Mouse (Mus musculus) heart, adult 2 months (tissue): ENCODE measurements around the gene Tesmin. TPM values are rescaled to one million over a fixed set of nuclear protein-coding genes. Genes with fewer than 3 reads are reported as not detected.

Experiments used
- DNase-seq, 2 experiments: peaks; one replicate each; pipeline ENCODE4 v3.0.0; 2021
- H3K27ac ChIP-seq: fragments of 200-600 bp; 2 replicates; pipeline ENCODE4 v1.8.1; 2022
- H3K27me3 ChIP-seq: fragments of 200-500 bp; 2 replicates; pipeline ENCODE4 v1.6.1; 2012; ENCODE audit warnings: mild to moderate bottlenecking, low read length, inconsistent platforms, mixed read lengths; ENCODE audit not compliant: control insufficient read depth, insufficient read depth
- H3K36me3 ChIP-seq: fragments of 200-500 bp; 2 replicates; pipeline ENCODE4 v1.6.1; 2012; ENCODE audit warnings: low read length, inconsistent platforms; ENCODE audit not compliant: control insufficient read depth, insufficient read depth
- H3K4me1 ChIP-seq: fragments of 200-500 bp; 2 replicates; pipeline ENCODE4 v1.6.1; 2011; ENCODE audit warnings: low read length; ENCODE audit not compliant: control insufficient read depth, insufficient read depth
- H3K4me3 ChIP-seq: fragments of 200-600 bp; 2 replicates; pipeline ENCODE4 v1.8.1; 2022
- H3K79me2 ChIP-seq: fragments of 200-500 bp; replicated peaks from 2 replicates; pipeline ENCODE4 v1.6.1; 2012; ENCODE audit warnings: mild to moderate bottlenecking, inconsistent platforms, low read length, moderate library complexity, mixed read lengths; ENCODE audit not compliant: control insufficient read depth, insufficient read depth
- H3K9ac ChIP-seq: fragments of 200-500 bp; 2 replicates; pipeline ENCODE4 v1.6.1; 2012; ENCODE audit warnings: low read depth, mild to moderate bottlenecking, control low read depth, inconsistent platforms, low read length, mixed read lengths
- CTCF ChIP-seq: fragments of 200-600 bp; IDR thresholded peaks from 2 replicates; pipeline ENCODE4 v1.8.1; 2022; ENCODE audit warnings: antibody characterized with exemption, mild to moderate bottlenecking, moderate library complexity
- EP300 ChIP-seq: fragments of 200-500 bp; IDR thresholded peaks from 2 replicates; pipeline ENCODE4 v1.6.1; 2011; ENCODE audit warnings: low read depth, low read length, control low read depth; ENCODE audit not compliant: insufficient read depth
- POLR2A ChIP-seq: fragments of 200-500 bp; IDR thresholded peaks from 2 replicates; pipeline ENCODE4 v1.6.1; 2011; ENCODE audit warnings: mild to moderate bottlenecking, low read depth, low read length, control low read depth; ENCODE audit not compliant: insufficient read depth
- WGBS: fragments of 180-500 bp; shearing (Covaris S2); methylation state at CpG from one replicate; pipeline ENCODE4 v1.1.7; 2018; 5-methylcytosine and 5-hydroxymethylcytosine counted together
- intact Hi-C: fragments of 180-260 bp; cut with DNase I; formaldehyde crosslinking; loops from one replicate; pipeline ENCODE4 v1.15.1; 2025
- polyA plus RNA-seq: library from polyadenylated mRNA; depleted of rRNA; stranded (reverse); fragments of >200 nt; gene quantifications from 2 replicates; pipeline ENCODE4 v1.2.3, GENCODE M21; 2012
- total RNA-seq, 2 experiments: library from RNA; stranded (reverse); gene quantifications; 2 replicates each; pipeline ENCODE4 v1.2.3; 2021

Tesmin gene
- total and polyA plus RNA-seq, 3 experiments: 1.8 to 2.6 (median 2.5) TPM

GRCm38 (mm10) chr19:3419251-3419650 lies 30.6 kb downstream of the Tesmin start:
- Histone ChIP-seq H3K79me2 (no peaks in the 10 kb centered on the region), H3K4me3 (no peak overlapping the region), H3K27ac (no peak overlapping the region), H3K9ac (no peak overlapping the region), H3K27me3 (0 out of 2 replicates have a peak, but pooled peaks cover under 1% of the 10 kb centered on the region), H3K4me1 (no peaks in the 10 kb centered on the region), H3K36me3 (no peaks in the 10 kb centered on the region)
- TF ChIP-seq CTCF (no peak), EP300 (no peak), POLR2A (no peak)
- 31% methylated on average over 5 of the region's 5 CpGs for WGBS
- intact Hi-C loops: no loop called here
- no peak for DNase-seq

GRCm38 (mm10) chr19:3422488-3422887 lies 33.8 kb downstream of the Tesmin start:
- H3K27me3 ChIP-seq: no peaks in the 10 kb centered on the region
- intact Hi-C loops: no loop called here
- no peaks in the 10 kb centered on the region for H3K36me3 ChIP-seq
- DNase-seq: no peak
- no peak overlapping the region for H3K9ac ChIP-seq
- no peak overlapping the region for H3K27ac ChIP-seq
- 48% methylated on average over 6 of the region's 6 CpGs for WGBS
- TF ChIP-seq POLR2A (no peak), CTCF (no peak), EP300 (no peak)
- no peak overlapping the region for H3K4me3 ChIP-seq
- no peaks in the 10 kb centered on the region for H3K79me2 ChIP-seq
- no peaks in the 10 kb centered on the region for H3K4me1 ChIP-seq

- no peak for TF ChIP-seq CTCF
- no peak for TF ChIP-seq POLR2A
- TF ChIP-seq EP300: no peak
- no peaks in the 10 kb centered on the region for H3K27me3 ChIP-seq
- no peak overlapping the region for H3K27ac ChIP-seq
- DNase-seq: peak in 1 of 2 experiments; percentile 23
- H3K4me1 ChIP-seq: no peaks in the 10 kb centered on the region
- intact Hi-C loops: no loop called here
- H3K9ac ChIP-seq: no peak overlapping the region
- H3K4me3 ChIP-seq: no peak overlapping the region
- 38% methylated on average over 4 of the region's 4 CpGs for WGBS
- H3K79me2 ChIP-seq: no peaks in the 10 kb centered on the region
- no peaks in the 10 kb centered on the region for H3K36me3 ChIP-seq
Measured at GRCm38 (mm10) chr19:3422981-3423380, 34.3 kb downstream of the Tesmin start.

GRCm38 (mm10) chr19:3424214-3424613 lies 35.6 kb downstream of the Tesmin start:
- TF ChIP-seq EP300 (no peak), POLR2A (no peak)
- H3K79me2 ChIP-seq: no peaks in the 10 kb centered on the region

GRCm38 (mm10) chr19:3428057-3428830 lies 39.6 kb downstream of the Tesmin start:
- TF ChIP-seq CTCF (no peak), EP300 (no peak), POLR2A (no peak)
- Histone ChIP-seq H3K4me1 (no peaks in the 10 kb centered on the region), H3K4me3 (no peak overlapping the region), H3K9ac (no peak overlapping the region), H3K27ac (no peak overlapping the region), H3K79me2 (no peaks in the 10 kb centered on the region), H3K27me3 (no peaks in the 10 kb centered on the region), H3K36me3 (no peaks in the 10 kb centered on the region)
- intact Hi-C loops: no loop called here
- 75% methylated on average over 15 of the region's 15 CpGs for WGBS
- no peak for DNase-seq

More at GRCm38 (mm10) chr19:3424214-3424613, 35.6 kb downstream of the Tesmin start:
- WGBS: 75% methylated on average over 2 of the region's 2 CpGs
- no peak overlapping the region for H3K4me3 ChIP-seq
- H3K27me3 ChIP-seq: no peaks in the 10 kb centered on the region
- no peak for DNase-seq
- no peaks in the 10 kb centered on the region for H3K4me1 ChIP-seq
- intact Hi-C loops: no loop called here
- H3K9ac ChIP-seq: no peak overlapping the region
- no peaks in the 10 kb centered on the region for H3K36me3 ChIP-seq
- H3K27ac ChIP-seq: no peak overlapping the region

- H3K27me3 ChIP-seq: no peaks in the 10 kb centered on the region
- H3K4me3 ChIP-seq: no peak overlapping the region
- 64% methylated on average over 7 of the region's 7 CpGs for WGBS
- H3K4me1 ChIP-seq: no peaks in the 10 kb centered on the region
- TF ChIP-seq CTCF: 0 out of 2 replicates have a peak, but pooled peaks have one; percentile 4
- no peak for TF ChIP-seq POLR2A
- TF ChIP-seq EP300: 0 out of 2 replicates have a peak, but pooled peaks have one; percentile 24
- H3K27ac ChIP-seq: no peak overlapping the region
- no peak for DNase-seq
- H3K36me3 ChIP-seq: no peaks in the 10 kb centered on the region
- intact Hi-C loops: no loop called here
- no peak overlapping the region for H3K9ac ChIP-seq
- no peaks in the 10 kb centered on the region for H3K79me2 ChIP-seq
Measured at GRCm38 (mm10) chr19:3429156-3429816, 40.6 kb downstream of the Tesmin start.
